In genomic region chr4:138107441-138108409, GRCm38 (mm10) we compare ENCODE assay signal across 8 mouse cellular contexts.
DNase-seq lines count a peak whose midpoint lies in the region; ATAC-seq lines count a peak whose summit lies in the region.

No protein-coding gene starts in this region.

- H3K36me3 ChIP-seq in forebrain, embryonic 15.5 days: peaks cover 52% of the 10 kb centered on the region
- H3K36me3 ChIP-seq in forebrain, embryonic 12.5 days (replicated peaks): peaks cover 78% of the 10 kb centered on the region

- ATAC-seq in forebrain, embryonic 15.5 days (replicated peaks): peak; percentile 71
- no peak for ATAC-seq in forebrain, embryonic 12.5 days (ENCODE audit: low FRiP score)

- whole genome bisulfite sequencing in forebrain, embryonic 15.5 days: 87% methylated on average over 7 of the region's 7 CpGs
- 88% methylated on average over 7 of the region's 7 CpGs for WGBS in forebrain, embryonic 12.5 days

- no peak overlapping the region for H3K4me2 ChIP-seq in forebrain, embryonic 15.5 days (replicated peaks)
- no peak overlapping the region for H3K4me2 ChIP-seq in forebrain, embryonic 12.5 days

- DNase-seq in WW6 (ENCODE audit: low read depth, low spot score): peak; percentile 48
- peak; percentile 54 to 80 for DNase-seq in cerebellum, postnatal 36 days
- peak; percentile 47 to 75 for DNase-seq in heart, postnatal 14 days
- peak; percentile 68 to 93 for DNase-seq in layer of hippocampus, adult 18-20 months (ENCODE audit: low spot score in 2 of 2)
- peak; percentile 85 for DNase-seq in lung, postnatal 25 days (ENCODE audit: low spot score)
- peak; percentile 56 to 64 for DNase-seq in right cerebral cortex, postnatal 36 days (ENCODE audit: low spot score in 2 of 2)

- H3K27me3 ChIP-seq in forebrain, embryonic 15.5 days: no peaks in the 10 kb centered on the region
- no peaks in the 10 kb centered on the region for H3K27me3 ChIP-seq in forebrain, embryonic 12.5 days

- intact Hi-C loops in heart, postnatal 14 days (cut with DNase I): loop anchor here (5.0 to 10.0 kb wide), 2 partner anchors 143 to 265 kb away; no protein-coding TSS in a partner anchor

- H3K9ac ChIP-seq in forebrain, embryonic 15.5 days (replicated peaks): no peak overlapping the region
- no peak overlapping the region for H3K9ac ChIP-seq in forebrain, embryonic 12.5 days

- H3K9me3 ChIP-seq in forebrain, embryonic 15.5 days: no peaks in the 10 kb centered on the region
- H3K9me3 ChIP-seq in forebrain, embryonic 12.5 days: no peaks in the 10 kb centered on the region

- no peak overlapping the region for H3K4me3 ChIP-seq in forebrain, embryonic 15.5 days
- no peak overlapping the region for H3K4me3 ChIP-seq in forebrain, embryonic 12.5 days (replicated peaks)

- H3K27ac ChIP-seq in forebrain, embryonic 15.5 days (replicated peaks): no peak overlapping the region
- H3K27ac ChIP-seq in forebrain, embryonic 12.5 days: no peak overlapping the region

- no peaks in the 10 kb centered on the region for H3K4me1 ChIP-seq in forebrain, embryonic 15.5 days
- no peaks in the 10 kb centered on the region; the same call in 1 of the 2 replicates for H3K4me1 ChIP-seq in forebrain, embryonic 12.5 days
